Mouse (Mus musculus): ENCODE results near the gene Sgms1. TPM values are rescaled to one million over a fixed set of nuclear protein-coding genes. Genes with fewer than 3 reads are reported as not detected.
A peak's percentile ranks its signal among the peaks of the same experiment; 100 is the strongest.

Sgms1 gene
- total RNA-seq, 2 experiments from 2014 or later, result 30.5 to 37.3 TPM

- intact Hi-C loops (cut with DNase I), result no loop called here
Measured at GRCm38 (mm10) chr19:32263753-32264152, 125.8 kb downstream of the Sgms1 start.

DNA sequence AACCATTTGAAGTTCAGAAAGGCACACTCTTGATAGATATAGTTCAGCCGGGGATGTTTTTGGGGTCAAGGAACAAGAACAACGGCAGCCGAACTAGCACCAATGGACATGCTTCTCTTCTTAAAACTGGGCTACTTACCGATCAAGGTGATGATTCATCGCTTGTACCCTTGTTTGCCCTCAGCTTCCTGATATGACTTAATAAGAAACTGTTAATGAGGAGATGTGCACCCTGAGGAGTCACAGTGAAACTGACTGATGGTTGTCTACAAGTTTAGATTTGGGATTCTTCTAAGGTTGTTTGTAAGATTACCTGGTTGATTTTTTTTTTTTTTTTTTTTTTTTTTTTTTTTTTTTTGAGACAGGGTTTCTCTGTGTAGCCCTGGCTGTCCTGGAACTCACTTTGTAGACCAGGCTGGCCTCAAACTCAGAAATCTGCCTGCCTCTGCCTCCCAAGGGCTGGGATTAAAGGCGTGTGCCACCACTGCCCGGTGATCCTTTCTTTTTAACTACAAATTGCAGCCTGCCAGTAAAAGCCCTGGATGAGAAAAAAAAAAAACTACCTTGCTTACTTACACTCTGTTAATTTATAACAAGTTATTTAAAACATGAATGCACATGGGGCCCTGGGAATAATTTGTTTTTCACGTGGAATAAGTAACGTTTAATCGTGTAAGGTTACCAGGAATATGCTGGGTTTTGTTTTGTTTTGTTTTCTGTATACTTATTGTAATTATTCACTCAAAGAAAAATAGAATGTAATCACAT is 126.5 kb downstream of the Sgms1 start:
- intact Hi-C loops (cut with DNase I), result no loop called here
- no peak for DNase-seq (ENCODE audit: extremely low spot score in 1 of 2, low spot score in 2 of 2)

More at GRCm38 (mm10) chr19:32263753-32264152, 125.8 kb downstream of the Sgms1 start:
- no peak for DNase-seq (ENCODE audit: extremely low spot score in 1 of 2, low spot score in 2 of 2)

DNA sequence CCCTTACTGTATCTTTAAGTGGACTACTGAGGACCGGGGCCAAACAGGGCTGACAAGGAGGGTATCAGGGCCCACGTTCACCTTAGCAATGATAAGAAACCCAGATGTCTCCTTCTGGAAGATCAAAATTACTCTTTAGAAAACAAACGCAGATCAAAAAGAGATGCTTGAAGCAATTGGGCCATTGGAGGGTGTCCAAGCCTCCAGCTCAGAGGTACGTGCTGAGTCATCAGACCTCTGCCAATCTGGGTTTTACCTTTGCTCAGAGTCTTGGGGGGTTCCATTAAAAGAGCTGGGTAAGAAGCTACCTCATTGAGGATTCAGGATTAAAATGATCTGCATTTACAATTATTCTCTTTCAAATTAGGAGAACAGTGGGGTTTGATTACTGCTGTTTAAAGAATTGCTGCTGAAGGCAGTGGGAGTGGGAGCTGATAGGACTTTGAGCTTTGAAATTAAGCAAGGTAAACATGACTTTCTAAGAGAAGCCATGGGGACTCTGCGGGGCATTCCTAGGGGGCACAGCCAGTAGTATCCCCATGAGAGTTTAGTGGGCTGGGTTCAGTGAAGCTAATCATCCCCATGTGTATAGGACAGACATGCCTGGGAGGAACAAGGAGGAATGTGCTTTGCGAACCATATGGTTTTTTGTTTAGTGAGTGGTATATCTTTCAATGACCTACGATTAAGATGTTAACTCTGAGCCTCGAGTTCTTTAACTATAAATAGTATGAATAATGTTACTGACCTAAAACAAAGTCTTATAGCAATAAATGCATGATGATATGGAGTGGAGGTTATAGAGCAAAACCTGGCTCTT is 128.4 kb downstream of the Sgms1 start:
- no peak for DNase-seq (ENCODE audit: extremely low spot score in 1 of 2, low spot score in 2 of 2)
- intact Hi-C loops (cut with DNase I), result no loop called here

- intact Hi-C loops (cut with DNase I), result no loop called here
Measured at GRCm38 (mm10) chr19:32259830-32260229, 129.7 kb downstream of the Sgms1 start.

GRCm38 (mm10) chr19:32259048-32259447 is 130.5 kb downstream of the Sgms1 start:
- intact Hi-C loops (cut with DNase I), result no loop called here
- DNase-seq (ENCODE audit: extremely low spot score in 1 of 2, low spot score in 2 of 2), result no peak

More at GRCm38 (mm10) chr19:32259830-32260229, 129.7 kb downstream of the Sgms1 start:
- DNase-seq (ENCODE audit: extremely low spot score in 1 of 2, low spot score in 2 of 2), result no peak

- no peak for DNase-seq (ENCODE audit: extremely low spot score in 1 of 2, low spot score in 2 of 2)
- intact Hi-C loops (cut with DNase I), result no loop called here
Measured at GRCm38 (mm10) chr19:32258146-32258545, 131.4 kb downstream of the Sgms1 start.

- intact Hi-C loops (cut with DNase I), result no loop called here
- no peak for DNase-seq (ENCODE audit: extremely low spot score in 1 of 2, low spot score in 2 of 2)
Measured at GRCm38 (mm10) chr19:32257616-32258015, 131.9 kb downstream of the Sgms1 start.

GRCm38 (mm10) chr19:32256706-32257415 is 132.7 kb downstream of the Sgms1 start:
- no peak for DNase-seq (ENCODE audit: extremely low spot score in 1 of 2, low spot score in 2 of 2)
- intact Hi-C loops (cut with DNase I), result no loop called here

DNA sequence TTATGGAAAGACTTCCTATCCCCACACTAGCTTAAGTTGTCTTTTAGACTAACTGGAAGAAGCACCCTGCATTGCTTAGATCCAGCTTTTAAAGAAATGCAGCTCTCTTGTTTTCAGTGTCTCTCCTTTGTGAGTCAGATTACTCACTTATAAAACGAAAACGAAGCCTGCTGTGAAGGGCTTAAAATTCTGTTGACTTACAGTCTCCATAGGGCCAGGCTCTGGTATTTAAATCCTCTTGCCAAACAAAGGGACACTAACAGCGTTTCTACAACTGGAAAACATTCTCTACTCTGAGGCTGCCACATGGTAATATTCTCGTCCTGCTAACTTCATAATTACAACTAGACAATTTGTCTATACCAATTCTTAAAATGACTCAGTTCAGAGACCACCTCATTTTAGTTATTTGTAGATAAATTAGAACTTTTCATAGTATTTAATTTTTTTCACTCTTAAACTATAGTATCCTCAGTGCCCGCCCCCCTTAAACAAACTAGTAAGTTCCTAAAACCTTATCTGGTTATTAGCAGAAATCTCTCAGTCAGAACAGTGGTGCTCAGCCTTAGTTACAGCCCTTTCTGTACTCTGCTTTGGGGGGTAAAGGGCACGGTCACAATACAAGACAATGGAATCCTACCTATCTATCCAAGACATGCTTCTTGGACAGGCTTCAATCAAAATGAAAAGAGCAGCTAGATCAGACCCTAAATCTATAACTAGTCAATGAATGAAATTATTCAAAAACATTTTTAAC is 133.9 kb downstream of the Sgms1 start:
- intact Hi-C loops (cut with DNase I), result no loop called here
- no peak for DNase-seq (ENCODE audit: extremely low spot score in 1 of 2, low spot score in 2 of 2)

DNA sequence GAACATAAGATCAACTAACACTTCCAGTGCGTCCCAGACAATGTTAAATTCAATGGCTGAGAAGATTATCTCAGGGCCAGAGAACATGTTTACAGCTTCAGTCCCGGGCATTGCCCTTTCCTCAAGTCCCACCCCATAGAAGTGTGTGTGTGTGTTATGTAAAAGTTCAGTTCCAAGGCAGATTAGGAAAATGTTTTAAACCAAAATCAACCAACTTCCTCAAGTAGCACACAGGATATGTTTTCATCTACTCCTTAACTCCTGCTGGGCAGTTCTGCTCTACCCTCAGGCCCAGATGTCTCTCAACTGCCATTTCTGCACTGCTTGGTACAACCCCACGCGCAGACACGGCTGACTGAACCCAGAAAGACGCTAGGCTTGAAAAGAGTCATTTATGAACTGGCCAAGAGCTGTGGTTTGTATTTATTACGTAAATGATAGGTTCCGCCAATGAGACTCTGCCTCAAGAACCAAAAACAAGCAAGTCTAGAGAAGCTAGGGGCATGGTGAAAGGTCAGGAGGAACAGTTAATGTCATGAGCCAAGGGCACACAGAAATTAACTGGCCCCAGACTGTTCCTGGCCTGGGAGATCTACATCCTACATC is 134.7 kb downstream of the Sgms1 start:
- intact Hi-C loops (cut with DNase I), result no loop called here
- DNase-seq (ENCODE audit: extremely low spot score in 1 of 2, low spot score in 2 of 2), result no peak

DNA sequence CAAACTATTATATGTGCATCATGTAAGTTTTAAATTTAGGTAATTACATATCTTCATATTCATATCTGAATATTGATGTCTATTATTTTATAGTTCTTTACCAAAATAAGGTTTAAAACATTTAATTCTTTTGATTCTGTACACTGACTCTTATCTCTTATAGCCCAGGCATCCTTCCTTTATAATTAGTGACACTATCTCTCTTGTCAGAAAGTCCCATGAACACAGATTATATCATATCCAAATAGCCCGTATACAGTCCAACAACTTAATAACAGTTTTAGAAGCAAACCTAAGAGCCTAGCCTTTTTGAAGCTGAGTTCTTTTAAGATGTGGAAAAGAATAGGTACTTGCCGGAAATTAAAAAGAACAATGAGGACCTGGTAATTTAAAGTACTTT is 135.3 kb downstream of the Sgms1 start:
- DNase-seq (ENCODE audit: extremely low spot score in 1 of 2, low spot score in 2 of 2), result no peak
- intact Hi-C loops (cut with DNase I), result no loop called here

DNA sequence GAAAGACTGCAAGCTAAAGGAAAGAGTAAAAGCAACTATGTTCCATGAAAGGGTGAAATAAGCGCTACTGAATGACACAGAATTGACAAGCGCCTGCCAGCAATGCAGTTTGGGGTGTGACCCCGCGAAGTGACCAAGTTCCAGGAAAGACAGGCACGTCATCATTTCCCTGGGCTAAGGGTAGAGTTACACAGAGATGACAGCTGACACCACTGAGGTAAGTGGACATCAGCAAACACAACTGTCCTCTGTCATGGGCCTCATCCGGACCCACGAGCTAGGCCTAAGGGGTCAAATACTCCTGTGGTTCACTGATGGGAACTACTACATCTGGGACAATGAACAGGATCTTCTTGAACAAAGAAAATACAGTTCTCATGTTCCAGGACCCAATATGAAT is 136.5 kb downstream of the Sgms1 start:
- no peak for DNase-seq (ENCODE audit: extremely low spot score in 1 of 2, low spot score in 2 of 2)
- intact Hi-C loops (cut with DNase I), result no loop called here

DNA sequence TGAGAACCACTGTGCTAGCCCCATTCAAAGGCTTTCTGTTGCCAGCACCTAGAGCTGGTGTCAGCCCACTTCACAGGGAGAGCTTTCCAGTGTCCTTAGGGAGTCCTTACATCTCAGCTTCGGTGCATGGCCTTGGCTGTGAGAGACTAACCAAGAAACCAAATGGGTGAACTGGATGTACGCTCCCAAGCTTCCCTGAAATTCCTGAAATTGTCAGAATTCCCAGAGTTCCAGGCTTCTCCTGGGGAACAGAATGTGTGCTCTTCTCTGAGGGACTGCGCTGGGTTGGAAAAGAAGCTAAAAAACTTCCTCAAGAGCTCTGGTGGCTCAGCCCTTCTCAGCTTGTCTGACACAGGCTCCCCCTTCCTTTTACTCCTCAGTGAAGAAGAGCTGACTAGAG is 137.1 kb downstream of the Sgms1 start:
- intact Hi-C loops (cut with DNase I), result no loop called here
- no peak for DNase-seq (ENCODE audit: extremely low spot score in 1 of 2, low spot score in 2 of 2)

DNA sequence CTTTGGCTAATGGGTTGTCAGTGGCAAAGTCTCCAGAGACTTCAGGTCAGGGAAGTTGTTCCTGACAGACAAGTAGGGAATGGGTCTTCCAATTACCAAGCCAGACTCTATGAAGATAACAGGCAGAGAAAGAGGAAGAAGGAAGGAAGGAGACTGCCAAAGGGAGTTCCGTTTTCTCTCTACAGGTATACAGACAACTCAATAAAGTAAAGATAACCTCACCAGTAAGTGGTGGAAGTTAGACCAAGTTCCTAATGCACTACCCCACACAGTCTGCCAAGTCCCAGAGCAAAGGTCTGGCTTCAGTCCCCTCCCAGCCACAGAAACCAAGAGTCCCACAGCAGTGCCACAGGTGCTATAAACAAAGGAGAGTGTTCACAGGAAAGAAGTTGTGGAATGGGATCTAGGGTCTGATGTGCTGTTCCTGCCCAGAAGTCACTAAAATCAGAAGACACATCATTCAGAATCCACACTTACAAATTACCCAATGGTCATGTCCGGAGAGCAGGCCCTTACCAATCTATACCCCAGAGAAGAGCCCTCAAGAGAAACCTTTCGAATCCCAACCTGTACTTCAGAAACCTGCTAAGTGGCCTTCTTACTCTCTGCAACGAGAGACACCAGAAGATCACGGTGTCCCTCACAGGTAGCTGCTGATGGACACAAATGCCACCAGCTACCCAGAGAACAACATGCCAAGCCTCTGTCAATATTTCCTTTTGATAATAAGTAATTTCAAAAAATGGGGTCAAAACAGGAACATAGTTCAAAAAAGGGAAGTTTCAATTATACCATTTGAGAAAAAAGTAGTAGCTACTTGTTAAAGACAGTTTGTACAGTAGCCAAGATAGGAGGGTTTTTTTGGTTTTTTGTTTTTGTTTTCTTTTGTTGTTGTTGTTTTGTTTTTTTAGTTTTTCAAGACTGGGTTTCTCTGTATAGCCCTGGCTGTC is 140.1 kb downstream of the Sgms1 start:
- intact Hi-C loops (cut with DNase I), result no loop called here
- DNase-seq (ENCODE audit: extremely low spot score in 1 of 2, low spot score in 2 of 2), result no peak

DNA sequence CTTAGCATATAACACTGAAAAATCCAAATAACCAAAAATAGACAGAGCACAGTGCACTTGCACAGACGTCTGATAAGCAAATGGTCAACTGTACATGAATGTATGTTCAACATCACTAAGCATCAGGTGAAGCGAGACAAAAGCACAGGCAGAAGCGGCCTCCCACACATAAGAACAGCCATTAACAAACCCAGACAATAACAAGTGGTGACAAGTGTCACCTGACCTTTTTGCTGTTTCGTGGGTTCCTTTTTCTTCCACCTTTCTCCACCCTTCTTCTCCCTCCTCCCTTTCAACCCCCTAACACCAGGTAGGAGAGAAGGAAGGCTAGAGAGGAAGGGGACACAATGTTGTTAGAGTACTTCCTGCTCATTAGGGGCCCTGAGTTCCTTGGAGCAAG is 144.6 kb downstream of the Sgms1 start:
- intact Hi-C loops (cut with DNase I), result no loop called here
- DNase-seq (ENCODE audit: extremely low spot score in 1 of 2, low spot score in 2 of 2), result no peak

DNA sequence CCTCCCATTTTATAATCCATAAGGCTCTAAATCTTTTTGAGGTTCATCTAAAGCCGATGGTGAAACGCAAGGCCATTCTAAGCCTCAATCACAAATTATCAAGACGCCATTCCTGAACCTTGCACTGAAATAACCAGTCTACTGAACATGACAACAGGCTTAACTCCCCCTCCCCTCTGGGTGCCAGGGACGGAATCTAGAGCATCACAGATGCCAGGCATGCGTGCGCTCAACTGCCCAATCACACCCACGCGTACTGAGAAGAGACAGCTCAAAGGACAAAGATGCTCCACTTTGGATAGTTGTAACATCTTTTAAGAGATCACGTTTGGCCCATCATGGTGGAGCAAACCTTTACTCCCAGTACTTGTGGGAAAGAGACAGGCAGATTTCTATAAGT is 146.3 kb downstream of the Sgms1 start:
- intact Hi-C loops (cut with DNase I), result no loop called here
- no peak for DNase-seq (ENCODE audit: extremely low spot score in 1 of 2, low spot score in 2 of 2)

DNA sequence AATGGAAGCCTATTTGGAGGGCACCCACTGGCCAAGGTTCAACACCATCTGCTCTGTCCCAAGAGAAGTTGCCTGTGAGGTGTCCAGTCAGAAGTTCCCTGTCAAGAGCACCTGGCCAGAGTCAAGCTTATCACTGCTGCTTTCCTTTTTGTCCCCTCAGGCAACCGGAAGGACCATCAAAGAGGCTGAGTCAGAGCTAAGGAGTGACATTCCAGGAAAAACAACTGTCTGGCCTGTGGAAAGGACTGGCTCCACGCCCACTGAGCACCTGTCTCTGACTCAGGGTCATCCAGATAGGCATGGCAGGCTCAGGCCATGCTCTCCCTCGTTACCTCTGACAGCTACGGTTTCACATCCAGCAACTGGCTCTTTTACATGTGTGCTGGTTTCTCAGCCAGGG is 147.4 kb downstream of the Sgms1 start:
- intact Hi-C loops (cut with DNase I), result no loop called here
- DNase-seq (ENCODE audit: extremely low spot score in 1 of 2, low spot score in 2 of 2), result peak in 1 of 2 experiments; percentile 44

All from left cerebral cortex, postnatal 10 days (tissue).